Mouse (Mus musculus): ENCODE data around the gene Yrdc. TPM values are rescaled to one million over a fixed set of nuclear protein-coding genes. Genes with fewer than 3 reads are reported as not detected.

Yrdc gene
- polyA plus RNA-seq, 1 experiment from 2014 or later: 41.0 TPM

- ATAC-seq (replicated peaks; ENCODE audit: insufficient number of reproducible peaks, low FRiP score, low TSS enrichment, low read depth) (no peak), DNase-seq (ENCODE audit: low spot score) (no peak)
- Histone ChIP-seq H3K9ac (replicated peaks; ENCODE audit: low read length) (no peak overlapping the region), H3K4me1 (ENCODE audit: control insufficient read depth, insufficient read depth, low read length) (peaks cover 2% of the 10 kb centered on the region; the same call in 1 of the 2 replicates), H3K4me2 (ENCODE audit: low read depth, low read length) (no peak overlapping the region), H3K4me3 (ENCODE audit: low read depth, low read length) (no peak overlapping the region), H3K27ac (replicated peaks; ENCODE audit: low read depth, low read length) (no peak overlapping the region), H3K27me3 (ENCODE audit: control insufficient read depth, insufficient read depth, low read length) (peaks cover 21% of the 10 kb centered on the region), H3K9me3 (replicated peaks; ENCODE audit: control insufficient read depth, low read length) (no peaks in the 10 kb centered on the region), H3K36me3 (replicated peaks; ENCODE audit: control insufficient read depth, insufficient read depth, low read depth, low read length) (no peaks in the 10 kb centered on the region)
- 71% methylated on average over 5 of the region's 5 CpGs for WGBS
These were observed 7.9 kb downstream of the Yrdc start for GRCm38 (mm10) chr4:124858370-124858769.

GRCm38 (mm10) chr4:124860446-124860845 is 10.0 kb downstream of the Yrdc start:
- WGBS: 17% methylated on average over 7 of the region's 7 CpGs
- H3K4me3 ChIP-seq (ENCODE audit: low read depth, low read length): no peak overlapping the region
- H3K9ac ChIP-seq (replicated peaks; ENCODE audit: low read length): no peak overlapping the region
- no peaks in the 10 kb centered on the region for H3K36me3 ChIP-seq (replicated peaks; ENCODE audit: control insufficient read depth, insufficient read depth, low read depth, low read length)
- ATAC-seq (replicated peaks; ENCODE audit: insufficient number of reproducible peaks, low FRiP score, low TSS enrichment, low read depth) (no peak), DNase-seq (ENCODE audit: low spot score) (peak; percentile 89)
- no peak overlapping the region for H3K27ac ChIP-seq (replicated peaks; ENCODE audit: low read depth, low read length)
- no peak overlapping the region for H3K4me2 ChIP-seq (ENCODE audit: low read depth, low read length)
- H3K4me1 ChIP-seq (ENCODE audit: control insufficient read depth, insufficient read depth, low read length): peaks cover 2% of the 10 kb centered on the region; the same call in 1 of the 2 replicates
- H3K27me3 ChIP-seq (ENCODE audit: control insufficient read depth, insufficient read depth, low read length): peaks cover 21% of the 10 kb centered on the region
- H3K9me3 ChIP-seq (replicated peaks; ENCODE audit: control insufficient read depth, low read length): no peaks in the 10 kb centered on the region

GRCm38 (mm10) chr4:124861283-124862188 is 11.1 kb downstream of the Yrdc start, which contains the start of gene Maneal:
Gene Maneal (minus strand): TSS chr4:124862171.
- ATAC-seq (replicated peaks; ENCODE audit: insufficient number of reproducible peaks, low FRiP score, low TSS enrichment, low read depth) (peak; percentile 50), DNase-seq (ENCODE audit: low spot score) (no peak)
- H3K27me3 ChIP-seq (ENCODE audit: control insufficient read depth, insufficient read depth, low read length): peaks cover 21% of the 10 kb centered on the region
- peak within 1 kb of the TSS; percentile 60 for H3K9ac ChIP-seq (replicated peaks; ENCODE audit: low read length)
- WGBS: 3% methylated on average over 59 of the region's 77 CpGs
- peaks cover 2% of the 10 kb centered on the region; the same call in 1 of the 2 replicates for H3K4me1 ChIP-seq (ENCODE audit: control insufficient read depth, insufficient read depth, low read length)
- no peaks in the 10 kb centered on the region for H3K36me3 ChIP-seq (replicated peaks; ENCODE audit: control insufficient read depth, insufficient read depth, low read depth, low read length)
- no peak within 1 kb of the TSS for H3K27ac ChIP-seq (replicated peaks; ENCODE audit: low read depth, low read length)
- H3K4me3 ChIP-seq (ENCODE audit: low read depth, low read length): peak within 1 kb of the TSS; percentile 55
- no peaks in the 10 kb centered on the region for H3K9me3 ChIP-seq (replicated peaks; ENCODE audit: control insufficient read depth, low read length)
- H3K4me2 ChIP-seq (ENCODE audit: low read depth, low read length): peak within 1 kb of the TSS; percentile 79

GRCm38 (mm10) chr4:124872719-124873118 is 22.2 kb downstream of the Yrdc start:
- Histone ChIP-seq H3K4me2 (ENCODE audit: low read depth, low read length) (no peak overlapping the region), H3K9me3 (replicated peaks; ENCODE audit: control insufficient read depth, low read length) (no peaks in the 10 kb centered on the region), H3K4me3 (ENCODE audit: low read depth, low read length) (no peak overlapping the region), H3K9ac (replicated peaks; ENCODE audit: low read length) (no peak overlapping the region), H3K36me3 (replicated peaks; ENCODE audit: control insufficient read depth, insufficient read depth, low read depth, low read length) (no peaks in the 10 kb centered on the region), H3K27ac (replicated peaks; ENCODE audit: low read depth, low read length) (no peak overlapping the region), H3K4me1 (ENCODE audit: control insufficient read depth, insufficient read depth, low read length) (no peaks in the 10 kb centered on the region), H3K27me3 (ENCODE audit: control insufficient read depth, insufficient read depth, low read length) (no peaks in the 10 kb centered on the region)
- DNase-seq (ENCODE audit: low spot score) (no peak), ATAC-seq (replicated peaks; ENCODE audit: insufficient number of reproducible peaks, low FRiP score, low TSS enrichment, low read depth) (no peak)
- 100% methylated on average over 1 of the region's 1 CpGs for WGBS

- no peaks in the 10 kb centered on the region for H3K9me3 ChIP-seq (replicated peaks; ENCODE audit: control insufficient read depth, low read length)
- H3K4me2 ChIP-seq (ENCODE audit: low read depth, low read length): peak within 1 kb of the TSS; percentile 34
- no peak within 1 kb of the TSS for H3K9ac ChIP-seq (replicated peaks; ENCODE audit: low read length)
- ATAC-seq (replicated peaks; ENCODE audit: insufficient number of reproducible peaks, low FRiP score, low TSS enrichment, low read depth) (no peak), DNase-seq (ENCODE audit: low spot score) (no peak)
- H3K36me3 ChIP-seq (replicated peaks; ENCODE audit: control insufficient read depth, insufficient read depth, low read depth, low read length): no peaks in the 10 kb centered on the region
- H3K4me3 ChIP-seq (ENCODE audit: low read depth, low read length): peak within 1 kb of the TSS; percentile 28
- 4% methylated on average over 11 of the region's 11 CpGs for WGBS
- H3K27ac ChIP-seq (replicated peaks; ENCODE audit: low read depth, low read length): no peak within 1 kb of the TSS
- peaks cover 29% of the 10 kb centered on the region for H3K27me3 ChIP-seq (ENCODE audit: control insufficient read depth, insufficient read depth, low read length)
- H3K4me1 ChIP-seq (ENCODE audit: control insufficient read depth, insufficient read depth, low read length): peaks cover 11% of the 10 kb centered on the region; the same call in 1 of the 2 replicates
These were observed 30.1 kb downstream of the Yrdc start, which contains the start of gene Epha10 for GRCm38 (mm10) chr4:124880599-124880998. Gene Epha10 (plus strand): TSS chr4:124880899.

GRCm38 (mm10) chr4:124881341-124881908 is 30.9 kb downstream of the Yrdc start:
- no peak overlapping the region for H3K27ac ChIP-seq (replicated peaks; ENCODE audit: low read depth, low read length)
- peaks cover 11% of the 10 kb centered on the region; the same call in 1 of the 2 replicates for H3K4me1 ChIP-seq (ENCODE audit: control insufficient read depth, insufficient read depth, low read length)
- peak overlapping the region; percentile 28 for H3K4me3 ChIP-seq (ENCODE audit: low read depth, low read length)
- ATAC-seq (replicated peaks; ENCODE audit: insufficient number of reproducible peaks, low FRiP score, low TSS enrichment, low read depth) (peak; percentile 93), DNase-seq (ENCODE audit: low spot score) (peak; percentile 81)
- H3K36me3 ChIP-seq (replicated peaks; ENCODE audit: control insufficient read depth, insufficient read depth, low read depth, low read length): no peaks in the 10 kb centered on the region
- H3K9ac ChIP-seq (replicated peaks; ENCODE audit: low read length): no peak overlapping the region
- peak overlapping the region; percentile 34 for H3K4me2 ChIP-seq (ENCODE audit: low read depth, low read length)
- under 1% methylated on average over 37 of the region's 37 CpGs for WGBS
- H3K27me3 ChIP-seq (ENCODE audit: control insufficient read depth, insufficient read depth, low read length): peaks cover 30% of the 10 kb centered on the region
- no peaks in the 10 kb centered on the region for H3K9me3 ChIP-seq (replicated peaks; ENCODE audit: control insufficient read depth, low read length)

GRCm38 (mm10) chr4:124882151-124882729 is 31.8 kb downstream of the Yrdc start:
- Histone ChIP-seq H3K9ac (replicated peaks; ENCODE audit: low read length) (no peak overlapping the region), H3K4me1 (ENCODE audit: control insufficient read depth, insufficient read depth, low read length) (peaks cover 11% of the 10 kb centered on the region; the same call in 1 of the 2 replicates), H3K36me3 (replicated peaks; ENCODE audit: control insufficient read depth, insufficient read depth, low read depth, low read length) (no peaks in the 10 kb centered on the region), H3K27ac (replicated peaks; ENCODE audit: low read depth, low read length) (no peak overlapping the region), H3K27me3 (ENCODE audit: control insufficient read depth, insufficient read depth, low read length) (peaks cover 30% of the 10 kb centered on the region), H3K9me3 (replicated peaks; ENCODE audit: control insufficient read depth, low read length) (no peaks in the 10 kb centered on the region), H3K4me2 (ENCODE audit: low read depth, low read length) (peak overlapping the region; percentile 34), H3K4me3 (ENCODE audit: low read depth, low read length) (peak overlapping the region; percentile 28)
- DNase-seq (ENCODE audit: low spot score) (peak; percentile 79), ATAC-seq (replicated peaks; ENCODE audit: insufficient number of reproducible peaks, low FRiP score, low TSS enrichment, low read depth) (peak; percentile 29; the same call in 1 of the 2 replicates)
- under 1% methylated on average over 37 of the region's 37 CpGs for WGBS

All from embryonic facial prominence, embryonic 11.5 days (tissue).